Mouse (Mus musculus): Measurements from ENCODE around the gene Il10. TPM values are rescaled to one million over a fixed set of nuclear protein-coding genes. Genes with fewer than 3 reads are reported as not detected.

Il10 gene
- total RNA-seq, 2 experiments from 2014 or later = not detected

Other genes starting within 250 kb of the Il10 start
- not detected in 2 replicates for gene Fcamr, start 218.9 kb upstream of the Il10 start, total RNA-seq (2015)
- not detected in 2 replicates for gene Fcamr, start 218.9 kb upstream of the Il10 start, total RNA-seq (2017)
- not detected in 2 replicates for gene Pigr, start 193.2 kb upstream of the Il10 start, total RNA-seq (2015)
- gene Pigr, start 193.2 kb upstream of the Il10 start, total RNA-seq (2017) = not detected in 2 replicates
- gene Fcmr, start 154.2 kb upstream of the Il10 start, total RNA-seq (2015) = 1.1 TPM in 1 of 2 replicates, not detected in the other
- not detected in 2 replicates for gene Fcmr, start 154.2 kb upstream of the Il10 start, total RNA-seq (2017)
- not detected in 2 replicates for gene Il24, start 132.4 kb upstream of the Il10 start, total RNA-seq (2015)
- gene Il24, start 132.4 kb upstream of the Il10 start, total RNA-seq (2017) = not detected in 2 replicates
- gene Il20, start 108.4 kb upstream of the Il10 start, total RNA-seq (2015) = not detected in 2 replicates
- gene Il20, start 108.4 kb upstream of the Il10 start, total RNA-seq (2017) = not detected in 2 replicates
- not detected in 2 replicates for gene Il19, start 79.7 kb upstream of the Il10 start, total RNA-seq (2015)
- not detected in 2 replicates for gene Il19, start 79.7 kb upstream of the Il10 start, total RNA-seq (2017)
- 210 and 215 TPM in 2 replicates for gene Mapkapk2, start 78.0 kb downstream of the Il10 start, total RNA-seq (2015)
- gene Mapkapk2, start 78.0 kb downstream of the Il10 start, total RNA-seq (2017) = 210 and 216 TPM in 2 replicates
- gene Dyrk3, start 118.5 kb downstream of the Il10 start, total RNA-seq (2015) = 3.4 and 4.6 TPM in 2 replicates
- gene Dyrk3, start 118.5 kb downstream of the Il10 start, total RNA-seq (2017) = 4.1 and 4.8 TPM in 2 replicates
- 28.7 and 31.0 TPM in 2 replicates for gene Eif2d, start 133.3 kb downstream of the Il10 start, total RNA-seq (2015)
- gene Eif2d, start 133.3 kb downstream of the Il10 start, total RNA-seq (2017) = 23.1 and 24.5 TPM in 2 replicates
- gene Rassf5, start 225.4 kb downstream of the Il10 start, total RNA-seq (2015) = 81.7 and 97.9 TPM in 2 replicates
- 99.6 and 110 TPM in 2 replicates for gene Rassf5, start 225.4 kb downstream of the Il10 start, total RNA-seq (2017)